7 mouse cellular contexts compared by ENCODE assay signal in genomic region chr11:69059357-69059974, GRCm38 (mm10). TPM values are rescaled to one million over a fixed set of nuclear protein-coding genes. Genes with fewer than 3 reads are reported as not detected.
DNase-seq lines count a peak whose midpoint lies in the region; ATAC-seq and TF ChIP-seq lines count a peak whose summit lies in the region.

Gene Borcs6, plus strand, starts transcription at chr11:69059717.

- peak within 1 kb of the TSS; percentile 86 for H3K27ac ChIP-seq in intestine, postnatal 0 days (ENCODE audit: low read depth, low read length)
- peak within 1 kb of the TSS; percentile 92 for H3K27ac ChIP-seq in midbrain, embryonic 12.5 days (replicated peaks)
- peak within 1 kb of the TSS; percentile 84 for H3K27ac ChIP-seq in small intestine, adult 2 months (ENCODE audit: insufficient read depth, low read depth, low read length)

- H3K9me3 ChIP-seq in intestine, postnatal 0 days (ENCODE audit: control insufficient read depth): no peaks in the 10 kb centered on the region
- no peaks in the 10 kb centered on the region for H3K9me3 ChIP-seq in midbrain, embryonic 12.5 days

- TF ChIP-seq POLR2A in small intestine, adult 2 months (IDR thresholded peaks at IDR 0.05; ENCODE audit: low read depth, low read length): peak; percentile 45

- H3K4me2 ChIP-seq in intestine, postnatal 0 days (replicated peaks; ENCODE audit: low read depth): peak within 1 kb of the TSS; percentile 95
- H3K4me2 ChIP-seq in midbrain, embryonic 12.5 days (replicated peaks): peak within 1 kb of the TSS; percentile 93

- intact Hi-C loops in left cerebral cortex, postnatal 4 days (cut with DNase I): no loop called here

- no peak for TF ChIP-seq CTCF in intestine, postnatal 0 days (IDR thresholded peaks at IDR 0.05; ENCODE audit: low read depth)
- TF ChIP-seq CTCF in small intestine, adult 2 months (IDR thresholded peaks at IDR 0.05; ENCODE audit: extremely low read depth, insufficient read length, insufficient replicate concordance, low read depth, low read length): 0 out of 2 replicates have a peak, but pooled peaks have one; percentile 9

- WGBS in intestine, postnatal 0 days: under 1% methylated on average over 64 of the region's 64 CpGs
- WGBS in midbrain, embryonic 12.5 days: under 1% methylated on average over 63 of the region's 64 CpGs
- under 1% methylated on average over 64 of the region's 64 CpGs for WGBS in small intestine, adult 2 months

- peak; percentile 98 for DNase-seq in adrenal gland, adult 2 months
- DNase-seq in embryo, embryonic 11.5 days (ENCODE audit: low read depth, low spot score): peak; percentile 90
- DNase-seq in gastrocnemius, postnatal 4 days (ENCODE audit: low spot score in 2 of 2): peak; percentile 88 to 92
- peak; percentile 97 for DNase-seq in left cerebral cortex, postnatal 4 days

- peak; percentile 92 for ATAC-seq in intestine, postnatal 0 days
- ATAC-seq in midbrain, embryonic 12.5 days (ENCODE audit: low FRiP score, low read depth): peak; percentile 93

- no peaks in the 10 kb centered on the region for H3K36me3 ChIP-seq in intestine, postnatal 0 days (ENCODE audit: control insufficient read depth, insufficient read depth)
- H3K36me3 ChIP-seq in midbrain, embryonic 12.5 days: no peaks in the 10 kb centered on the region
- H3K36me3 ChIP-seq in small intestine, adult 2 months (ENCODE audit: control insufficient read depth, insufficient read depth, low read length): no peaks in the 10 kb centered on the region

- H3K4me3 ChIP-seq in intestine, postnatal 0 days (ENCODE audit: low read depth, low read length): peak within 1 kb of the TSS; percentile 80
- peak within 1 kb of the TSS; percentile 85 for H3K4me3 ChIP-seq in midbrain, embryonic 12.5 days
- H3K4me3 ChIP-seq in small intestine, adult 2 months (ENCODE audit: low read depth, low read length): peak within 1 kb of the TSS; percentile 85

- peak within 1 kb of the TSS; percentile 83 for H3K9ac ChIP-seq in intestine, postnatal 0 days (ENCODE audit: low read depth, low read length)
- H3K9ac ChIP-seq in midbrain, embryonic 12.5 days (replicated peaks): peak within 1 kb of the TSS; percentile 87

- no peaks in the 10 kb centered on the region for H3K27me3 ChIP-seq in intestine, postnatal 0 days (replicated peaks; ENCODE audit: control insufficient read depth, insufficient read depth, low read length)
- H3K27me3 ChIP-seq in midbrain, embryonic 12.5 days: peaks cover 7% of the 10 kb centered on the region; the same call in 1 of the 2 replicates
- H3K27me3 ChIP-seq in small intestine, adult 2 months (ENCODE audit: control insufficient read depth, insufficient read depth, low read length): no peaks in the 10 kb centered on the region

- H3K4me1 ChIP-seq in intestine, postnatal 0 days (replicated peaks; ENCODE audit: control insufficient read depth, insufficient read depth, low read length): 0 out of 2 replicates have a peak, but pooled peaks cover 7% of the 10 kb centered on the region
- peaks cover 27% of the 10 kb centered on the region for H3K4me1 ChIP-seq in midbrain, embryonic 12.5 days
- H3K4me1 ChIP-seq in small intestine, adult 2 months (ENCODE audit: control insufficient read depth, insufficient read depth, insufficient read length, low read length): peaks cover 6% of the 10 kb centered on the region

RNA-seq across cellular contexts. Expression of gene Borcs6, which starts in this region (rescaled TPM):
- total RNA-seq in adrenal gland, adult 2 months (2021): 10 to 100 TPM; 21.3 to 26.4 TPM
- 38.9 and 41.4 TPM in 2 replicates for polyA plus RNA-seq in adrenal gland, adult 2 months (2012; rRNA removed)
- total RNA-seq in gastrocnemius, postnatal 4 days (2021): 10 to 100 TPM; 14.6 to 14.9 TPM
- 13.4 and 13.8 TPM in 2 replicates for polyA plus RNA-seq in intestine, postnatal 0 days (2015; fragmentation: Nextera tagmentation; extraction: Ambion mirVana)
- total RNA-seq in left cerebral cortex, postnatal 4 days (2021): 10 to 100 TPM; 23.8 to 25.2 TPM
- 13.3 and 16.3 TPM in 2 replicates for polyA plus RNA-seq in midbrain, embryonic 12.5 days (2016; fragmentation: Nextera tagmentation; extraction: Ambion mirVana)
- 13.2 and 28.5 TPM in 2 replicates for polyA plus RNA-seq in small intestine, adult 2 months (2012; rRNA removed)

Comparison
In these comparisons a context has a peak if more than half of its experiments do, and no peak if none do; other contexts are left out.
1. Peak in every context shown above with its lines: DNase-seq, ATAC-seq, H3K4me3 ChIP-seq and H3K27ac ChIP-seq.